1 mouse cellular context compared by ENCODE assay signal in the genomic region with DNA sequence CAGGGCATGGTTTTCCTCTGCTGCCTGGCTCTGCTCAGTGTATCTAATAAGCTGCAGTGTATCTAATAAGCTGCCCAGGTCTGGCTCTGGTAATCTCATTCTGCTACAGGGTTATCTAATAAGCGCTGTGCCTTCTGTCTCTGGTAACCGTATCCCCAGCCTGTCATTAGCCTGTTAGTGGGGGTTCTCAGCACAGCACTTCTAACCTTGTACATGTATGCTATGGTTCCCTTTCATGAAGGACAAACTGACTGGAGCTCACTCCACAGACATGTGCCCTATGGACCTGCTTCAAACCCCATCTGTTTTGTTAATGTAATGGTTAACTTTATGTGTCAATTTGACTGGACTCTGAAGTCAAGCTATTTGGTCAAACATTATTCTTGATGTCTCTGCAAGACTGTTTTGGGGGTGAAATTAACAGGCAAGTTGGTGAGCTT.
TF ChIP-seq lines count a peak whose summit lies in the region.

No protein-coding gene starts in this region.

TF ChIP-seq in MEL, 35 proteins besides CTCF, POLR2A, EP300 and RAD21 (continued from another document):
- TF ChIP-seq MYC (IDR thresholded peaks at IDR 0.05; ENCODE audit: low read depth, low read length) (no peak), UBTF (IDR thresholded peaks at IDR 0.05; ENCODE audit: borderline replicate concordance, insufficient read depth, low read depth, low read length) (no peak), SIN3A (IDR thresholded peaks at IDR 0.05; ENCODE audit: low read length) (no peak), JUND (IDR thresholded peaks at IDR 0.05; ENCODE audit: low read depth, low read length) (no peak), CHD2 (IDR thresholded peaks at IDR 0.05; ENCODE audit: low read length) (no peak), NELFE (IDR thresholded peaks at IDR 0.05; ENCODE audit: low read depth, low read length) (no peak), MYB (IDR thresholded peaks at IDR 0.05; ENCODE audit: low read depth, low read length) (no peak), ZMIZ1 (IDR thresholded peaks at IDR 0.05; ENCODE audit: low read depth, low read length) (no peak), ETS1 (IDR thresholded peaks at IDR 0.05; ENCODE audit: low read depth, low read length) (no peak), NRF1 (IDR thresholded peaks at IDR 0.05; ENCODE audit: insufficient read depth, low read depth, low read length, poor library complexity, severe bottlenecking) (no peak), MEF2A (IDR thresholded peaks at IDR 0.05; ENCODE audit: extremely low read depth, insufficient replicate concordance, low read depth, low read length, poor library complexity, severe bottlenecking) (no peak)
